Mouse (Mus musculus) lung, adult 2 months (tissue): ENCODE measurements at regions not wholly inside any gene's neighbourhood (a gene's known extent, or its start where the extent isn't known, plus 50 kb on each side); places are given as distances from the start of the nearest gene placed in this dataset.
"Not testable (repeated sequence)": the region's sequence is repeated elsewhere in the genome, so short reads cannot be mapped to it uniquely, and the experiment has no call there.

Experiments used
- DNase-seq: peaks from one replicate; pipeline ENCODE4 v3.0.0; 2022
- H3K4me1 ChIP-seq: fragments of 200-500 bp; 2 replicates; pipeline ENCODE4 v1.6.1; 2011; ENCODE audit warnings: low read length; ENCODE audit not compliant: control insufficient read depth, insufficient read depth
- H3K4me3 ChIP-seq: fragments of 200-500 bp; replicated peaks from 2 replicates; pipeline ENCODE3; 2011; ENCODE audit warnings: low read depth, mild to moderate bottlenecking, control low read depth, low read length; ENCODE audit errors: extremely low read depth
- CTCF ChIP-seq: fragments of 200-500 bp; IDR thresholded peaks from 2 replicates; pipeline ENCODE4 v1.5.1; 2011; ENCODE audit warnings: mild to moderate bottlenecking, low read length, control low read depth; ENCODE audit not compliant: insufficient read depth
- POLR2A ChIP-seq: fragments of 200-500 bp; IDR thresholded peaks from 2 replicates; pipeline ENCODE4 v1.6.1; 2011; ENCODE audit warnings: low read depth, mild to moderate bottlenecking, control low read depth, low read length, borderline replicate concordance; ENCODE audit errors: extremely low read depth
- WGBS: fragments of 180-500 bp; shearing (Covaris S2); methylation state at CpG from one replicate; pipeline ENCODE4 v1.1.7; 2018; 5-methylcytosine and 5-hydroxymethylcytosine counted together

DNA sequence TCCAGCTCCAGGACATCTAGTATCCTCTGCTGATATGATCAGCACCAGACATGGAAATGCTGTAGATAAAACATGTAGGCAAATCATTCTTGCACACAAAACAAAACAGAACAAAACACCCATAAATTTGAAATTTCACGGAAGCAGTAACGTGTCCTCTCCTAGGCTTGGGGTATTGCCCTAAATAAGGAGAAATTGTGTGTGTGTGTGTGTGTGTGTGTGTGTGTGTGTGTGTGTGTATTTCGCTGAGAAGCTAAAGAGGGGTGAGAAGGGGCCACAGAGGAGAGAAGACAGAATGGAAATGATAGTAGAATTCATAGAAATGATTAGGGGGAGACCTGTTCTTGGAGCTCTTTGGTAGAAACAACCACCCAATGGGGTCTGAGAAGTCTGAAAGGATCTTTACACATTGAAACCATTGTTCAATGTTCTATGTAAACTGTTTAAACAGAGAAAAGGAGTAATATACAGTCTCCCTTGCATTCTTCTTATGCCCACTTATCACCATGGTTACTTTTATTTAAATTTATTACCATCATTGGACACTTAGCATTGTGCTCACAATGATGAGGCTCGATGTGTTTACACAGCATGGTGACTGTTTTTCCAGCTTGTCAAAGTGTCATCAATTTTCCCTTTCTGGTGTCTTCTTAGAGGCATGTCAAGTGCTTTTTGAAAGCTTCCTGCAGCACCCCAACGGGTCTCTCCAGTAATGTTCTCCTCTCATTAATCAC is 317.3 kb upstream of the 4933412E24Rik start:
- no peak overlapping the region for H3K4me3 ChIP-seq
- TF ChIP-seq CTCF (no peak), POLR2A (no peak)
- H3K4me1 ChIP-seq, result no peaks in the 10 kb centered on the region
- 54% methylated on average over 5 of the region's 5 CpGs for whole genome bisulfite sequencing
- DNase-seq, result no peak

DNA sequence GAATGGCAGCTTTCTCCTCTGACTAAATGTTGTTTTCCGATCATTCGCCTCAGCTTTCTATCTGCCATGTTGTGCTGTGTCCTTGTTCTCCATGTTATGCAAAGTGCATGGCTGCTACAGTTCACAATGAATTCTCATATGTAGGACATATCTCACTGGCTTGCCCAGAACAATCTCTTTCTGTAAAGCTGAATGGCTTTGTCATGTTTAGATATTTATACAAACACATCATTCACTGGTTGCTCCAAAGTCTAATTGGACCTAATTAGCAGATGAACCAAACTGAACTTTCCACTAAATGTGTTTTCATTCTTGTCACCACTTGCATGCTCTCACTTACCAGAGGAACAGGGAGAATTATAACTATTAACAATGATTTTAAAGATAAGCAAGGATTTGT is 301.2 kb upstream of the 4933412E24Rik start:
- WGBS, result 98% methylated on average over 2 of the region's 2 CpGs
- TF ChIP-seq POLR2A, result no peak
- TF ChIP-seq CTCF, result no peak
- H3K4me1 ChIP-seq, result no peaks in the 10 kb centered on the region
- H3K4me3 ChIP-seq, result no peak overlapping the region
- no peak for DNase-seq

DNA sequence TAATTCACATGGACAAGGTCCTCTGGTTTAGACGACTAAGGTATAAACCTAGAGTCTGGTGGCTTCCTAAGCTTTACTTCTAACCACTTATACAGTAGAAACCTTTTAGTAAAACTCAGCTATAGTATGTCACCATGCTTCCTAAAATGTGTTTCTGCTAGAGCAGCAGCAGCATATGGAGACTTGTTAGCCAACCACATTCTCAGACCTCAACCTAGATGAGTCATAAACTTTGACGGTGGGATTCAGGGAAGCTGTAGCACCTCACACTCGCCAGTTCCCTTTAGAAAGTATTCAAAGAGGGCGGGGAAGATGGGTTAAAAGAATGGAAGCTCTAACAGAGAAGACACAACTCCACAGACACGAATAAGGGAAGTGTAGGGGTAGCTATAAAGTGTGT is 298.8 kb upstream of the 4933412E24Rik start:
- 71% methylated on average over 5 of the region's 5 CpGs for WGBS
- H3K4me1 ChIP-seq, result no peaks in the 10 kb centered on the region
- no peak for DNase-seq
- H3K4me3 ChIP-seq, result no peak overlapping the region
- TF ChIP-seq CTCF (no peak), POLR2A (no peak)

DNA sequence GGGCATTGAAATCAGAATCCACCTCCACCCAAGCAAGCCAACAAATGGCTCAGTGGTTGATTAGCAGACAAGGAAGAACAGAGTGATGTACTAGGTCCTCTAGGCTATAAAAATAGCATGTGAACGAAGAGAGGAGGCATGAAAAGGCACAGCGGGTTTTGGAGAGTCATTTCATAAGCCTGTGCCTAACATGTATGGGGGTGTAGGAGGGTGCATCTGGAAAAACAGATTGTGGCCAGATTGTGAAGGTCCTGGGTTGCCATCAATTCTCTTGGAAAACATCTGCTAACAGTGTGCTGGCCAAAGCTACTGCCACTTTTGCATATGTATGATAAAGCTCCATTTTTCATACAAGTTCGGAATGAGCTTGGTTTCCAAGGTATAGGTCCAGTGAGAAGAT is 293.5 kb upstream of the 4933412E24Rik start:
- no peak for DNase-seq
- Histone ChIP-seq H3K4me1 (no peaks in the 10 kb centered on the region), H3K4me3 (no peak overlapping the region)
- no peak for TF ChIP-seq CTCF
- no peak for TF ChIP-seq POLR2A
- 81% methylated on average over 3 of the region's 3 CpGs for WGBS

DNA sequence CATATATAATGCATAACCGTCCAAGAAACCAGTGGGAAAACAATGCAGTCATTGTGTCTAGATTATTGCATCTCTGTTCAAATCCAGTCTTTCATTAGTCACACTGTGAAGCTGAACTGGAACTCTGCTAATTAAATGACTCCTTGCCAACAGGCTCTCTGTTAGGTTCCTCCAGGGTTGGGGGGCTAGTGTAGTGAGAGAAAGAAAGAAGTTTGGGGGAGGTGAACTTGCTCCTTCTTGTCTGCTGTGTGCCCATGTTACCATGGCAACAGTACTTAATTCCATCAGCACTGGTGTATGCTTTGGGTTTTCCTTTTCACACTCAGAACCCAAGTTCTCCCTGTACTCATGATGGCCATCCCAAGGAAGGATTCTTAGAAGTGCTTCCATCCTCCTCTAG is 292.6 kb upstream of the 4933412E24Rik start:
- Histone ChIP-seq H3K4me1 (no peaks in the 10 kb centered on the region), H3K4me3 (no peak overlapping the region)
- DNase-seq, result no peak
- TF ChIP-seq CTCF (no peak), POLR2A (no peak)
- WGBS, result 81% methylated on average over 1 of the region's 1 CpGs

DNA sequence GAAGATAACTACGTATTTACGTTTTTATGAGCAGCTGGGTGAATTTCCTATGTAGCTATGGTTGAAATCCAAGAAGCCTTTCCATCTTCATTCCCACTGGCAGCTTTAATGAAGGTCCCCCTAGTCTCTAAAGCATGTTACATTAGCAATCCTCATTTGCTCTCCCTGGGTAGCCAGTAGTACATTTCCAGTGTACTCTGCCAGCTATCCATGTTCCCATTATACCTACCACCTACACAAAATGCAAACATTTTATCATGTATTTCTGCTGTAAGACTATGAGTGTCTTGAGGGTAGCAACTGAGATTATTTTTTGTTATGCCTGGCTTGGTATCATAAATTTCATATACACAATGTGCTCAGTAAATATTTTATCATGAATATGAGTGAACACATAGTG is 291.7 kb upstream of the 4933412E24Rik start:
- DNase-seq, result no peak
- TF ChIP-seq CTCF (no peak), POLR2A (no peak)
- H3K4me1 ChIP-seq, result no peaks in the 10 kb centered on the region
- no peak overlapping the region for H3K4me3 ChIP-seq
- WGBS, result 86% methylated on average over 2 of the region's 2 CpGs

DNA sequence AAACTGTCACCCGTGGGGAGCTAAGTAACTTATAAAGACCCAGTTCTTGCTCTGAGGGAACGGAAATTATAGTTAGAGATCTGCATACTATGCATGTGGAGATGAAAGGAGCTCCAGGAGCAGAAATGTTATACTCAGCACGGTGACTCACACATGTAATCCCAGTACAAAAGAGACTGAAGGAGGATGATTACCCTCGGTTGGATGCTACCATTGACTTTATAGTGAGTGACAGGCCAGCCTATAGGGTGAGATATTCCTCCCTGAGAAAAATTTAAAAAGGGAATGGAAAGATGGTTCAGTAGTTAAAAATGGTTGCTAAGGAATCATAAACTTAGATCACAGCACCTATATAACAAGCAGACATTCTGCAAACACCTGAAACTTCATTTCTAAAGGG is 287.1 kb upstream of the 4933412E24Rik start:
- TF ChIP-seq CTCF, result no peak
- no peak for TF ChIP-seq POLR2A
- H3K4me3 ChIP-seq, result no peak overlapping the region
- peaks cover 2% of the 10 kb centered on the region; the same call in 1 of the 2 replicates for H3K4me1 ChIP-seq
- DNase-seq, result no peak
- WGBS, result 71% methylated on average over 4 of the region's 4 CpGs

DNA sequence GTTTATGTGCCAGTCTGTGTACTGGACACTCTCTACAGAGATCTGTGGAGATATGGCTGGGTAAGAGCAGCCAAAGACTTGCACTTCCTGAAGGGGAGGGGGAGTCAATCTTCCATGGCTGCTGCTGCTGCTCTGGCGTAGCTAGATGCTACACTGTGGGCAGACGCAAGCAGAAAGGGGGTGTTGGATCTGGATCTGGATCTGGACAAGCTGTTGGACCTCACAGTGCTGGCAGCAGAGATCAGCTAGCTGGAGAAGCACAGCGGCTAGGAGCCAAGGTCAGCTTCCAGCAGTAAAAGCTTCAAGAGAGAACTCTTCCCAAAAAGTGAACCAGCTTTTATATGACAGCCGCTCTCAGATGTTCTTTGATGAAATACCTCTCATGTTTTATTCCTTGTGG is 285.5 kb upstream of the 4933412E24Rik start:
- peak; percentile 3 for DNase-seq
- Histone ChIP-seq H3K4me3 (no peak overlapping the region), H3K4me1 (peaks cover 2% of the 10 kb centered on the region; the same call in 1 of the 2 replicates)
- 67% methylated on average over 4 of the region's 4 CpGs for WGBS
- TF ChIP-seq CTCF, result no peak
- no peak for TF ChIP-seq POLR2A

DNA sequence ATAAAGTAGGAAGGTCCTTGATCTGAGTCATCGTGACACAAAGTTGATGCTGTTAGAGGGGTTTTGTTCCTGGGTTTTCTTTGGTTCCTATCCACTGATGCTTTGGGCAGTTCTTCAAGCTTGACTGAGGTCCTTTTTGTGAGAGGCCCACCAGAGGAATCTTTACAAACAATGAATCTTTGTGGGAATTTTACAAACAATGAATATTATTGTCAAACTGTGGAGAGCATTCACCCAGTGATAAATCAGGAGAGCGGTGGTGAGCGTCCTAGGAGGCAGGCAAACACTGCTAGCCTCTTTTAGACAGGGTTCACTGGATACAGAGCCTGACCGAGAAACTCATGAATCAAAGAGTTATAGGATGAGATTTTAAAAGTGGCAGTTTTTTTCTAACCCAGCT is 268.9 kb upstream of the 4933412E24Rik start:
- WGBS, result 84% methylated on average over 4 of the region's 4 CpGs
- H3K4me1 ChIP-seq, result no peaks in the 10 kb centered on the region
- no peak for DNase-seq
- no peak overlapping the region for H3K4me3 ChIP-seq
- TF ChIP-seq CTCF, result no peak
- TF ChIP-seq POLR2A, result no peak

DNA sequence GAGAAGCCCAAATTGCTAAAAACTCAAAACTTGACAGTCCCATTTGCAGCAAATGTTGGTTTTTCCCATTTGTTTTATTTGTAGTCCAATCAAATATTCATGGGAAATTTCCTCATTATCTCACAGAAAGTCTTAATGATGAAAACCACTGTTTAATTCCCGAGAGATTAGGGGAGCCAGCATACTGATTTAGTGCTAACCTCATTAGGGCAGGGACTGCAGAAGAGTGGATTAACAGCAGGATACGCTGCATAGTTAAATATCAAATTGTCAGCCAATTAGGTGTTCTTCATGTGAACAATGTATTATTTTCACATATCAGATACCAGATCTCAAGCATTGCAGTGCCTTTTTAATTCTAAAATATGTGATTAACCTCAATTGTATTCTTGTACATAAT is 264.0 kb upstream of the 4933412E24Rik start:
- 81% methylated on average over 2 of the region's 2 CpGs for WGBS
- TF ChIP-seq POLR2A (no peak), CTCF (no peak)
- DNase-seq, result no peak

DNA sequence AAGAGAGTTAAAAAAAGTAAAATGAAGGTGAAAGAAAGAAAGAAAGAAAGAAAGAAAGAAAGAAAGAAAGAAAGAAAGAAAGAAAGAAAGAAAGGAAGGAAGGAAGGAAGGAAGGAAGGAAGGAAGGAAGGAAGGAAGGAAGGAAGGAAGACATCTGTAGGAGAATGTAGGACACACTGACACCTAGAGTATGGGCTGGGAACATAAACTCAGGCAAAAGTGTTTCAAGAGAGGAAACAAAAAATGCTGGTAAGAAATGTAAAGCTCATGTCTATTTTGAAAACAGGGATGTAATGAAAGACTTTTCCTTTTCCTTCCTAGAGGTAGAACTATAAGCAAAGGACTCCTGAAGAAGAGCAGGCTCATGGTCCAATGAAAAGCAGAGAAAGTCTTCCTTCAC is 237.2 kb upstream of the 4933412E24Rik start:
- H3K4me3 ChIP-seq, DNase-seq, H3K4me1 ChIP-seq: not testable (repeated sequence)

More for the DNA sequence above, 264.0 kb upstream of the 4933412E24Rik start:
- Histone ChIP-seq H3K4me1 (no peaks in the 10 kb centered on the region), H3K4me3 (no peak overlapping the region)

DNA sequence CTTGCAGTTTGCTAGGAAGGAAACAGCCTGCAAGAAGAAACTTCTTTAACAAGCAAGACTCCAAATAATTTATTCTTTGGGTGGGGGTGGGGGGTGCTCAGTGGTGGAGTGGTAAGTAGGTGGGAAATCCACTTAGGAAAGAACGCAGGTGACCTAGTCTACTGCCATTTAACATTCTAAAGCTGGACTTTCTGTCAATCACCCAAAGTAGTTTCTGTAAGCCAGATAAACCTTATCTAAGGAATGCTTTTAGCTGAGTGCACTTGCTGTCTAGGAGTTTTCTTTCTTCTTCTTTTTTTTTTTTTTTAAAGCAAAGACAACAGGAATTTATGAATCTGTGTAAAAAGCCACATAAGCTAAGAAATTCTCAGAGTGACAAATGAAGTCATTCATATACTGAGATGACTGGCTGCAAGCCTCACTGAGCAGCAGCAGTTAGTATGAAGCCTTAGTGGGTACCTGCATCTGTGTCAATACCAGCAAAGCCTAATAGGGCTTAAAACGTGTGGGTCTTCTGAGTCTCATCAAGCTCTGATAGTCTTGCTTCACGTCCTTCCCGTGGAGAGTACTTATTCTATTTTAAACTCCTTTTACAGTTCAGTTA is 210.0 kb upstream of the 4933412E24Rik start:
- WGBS, result 28% methylated on average over 4 of the region's 4 CpGs
- DNase-seq, result no peak
- TF ChIP-seq CTCF, result no peak
- TF ChIP-seq POLR2A, result no peak

More for the DNA sequence above, 210.0 kb upstream of the 4933412E24Rik start:
- no peaks in the 10 kb centered on the region for H3K4me1 ChIP-seq
- H3K4me3 ChIP-seq, result no peak overlapping the region
